ENCODE assay signal across 15 mouse cellular contexts in genomic region chr15:94239127-94239526, GRCm38 (mm10).
DNase-seq lines count a peak whose midpoint lies in the region; ATAC-seq lines count a peak whose summit lies in the region.
"Had no signal": no experiment of that assay in that cellular context is flagged by ENCODE, and none has a peak within 500 bp of the region (broad histone marks: within the 10 kb centered on the region; RNA-seq: fewer than 3 reads in every experiment).

No protein-coding gene starts in this region.

- H3K4me3 ChIP-seq in heart, embryonic 13.5 days = no peak overlapping the region
- no peak overlapping the region for H3K4me3 ChIP-seq in heart, embryonic 11.5 days (ENCODE audit: low read depth, low read length)
- H3K4me3 ChIP-seq in kidney, embryonic 16.5 days (ENCODE audit: low read length) = no peak overlapping the region
- H3K4me3 ChIP-seq in lung, embryonic 16.5 days (ENCODE audit: low read length) = no peak overlapping the region
- no peak overlapping the region for H3K4me3 ChIP-seq in hindbrain, embryonic 16.5 days (ENCODE audit: low read length)
- H3K4me3 ChIP-seq: forebrain, embryonic 12.5 days; hindbrain, embryonic 12.5 days had no signal

- DNase-seq in kidney, adult 9 months = no peak
- no peak for DNase-seq in lung, postnatal 36 days
- DNase-seq: adrenal gland, adult 2 months; cerebellum, adult 18-20 months; cerebellum, adult 9-11 months; cerebellum, postnatal 36 days had no signal

- 0 out of 2 replicates have a peak, but pooled peaks cover 12% of the 10 kb centered on the region for H3K4me1 ChIP-seq in heart, embryonic 13.5 days
- H3K4me1 ChIP-seq in heart, embryonic 11.5 days (ENCODE audit: control insufficient read depth, insufficient read depth, low read length) = no peaks in the 10 kb centered on the region
- H3K4me1 ChIP-seq in kidney, embryonic 16.5 days (ENCODE audit: insufficient read depth, low read length) = no peaks in the 10 kb centered on the region; the same call in 1 of the 2 replicates
- 0 out of 2 replicates have a peak, but pooled peaks cover 2% of the 10 kb centered on the region for H3K4me1 ChIP-seq in lung, embryonic 16.5 days (replicated peaks; ENCODE audit: control insufficient read depth, insufficient read depth, low read length)
- H3K4me1 ChIP-seq in hindbrain, embryonic 16.5 days (ENCODE audit: control insufficient read depth, insufficient read depth, low read depth, low read length) = no peaks in the 10 kb centered on the region
- H3K4me1 ChIP-seq: forebrain, embryonic 12.5 days; hindbrain, embryonic 12.5 days had no signal

- H3K36me3 ChIP-seq in heart, embryonic 13.5 days = no peaks in the 10 kb centered on the region
- no peaks in the 10 kb centered on the region for H3K36me3 ChIP-seq in heart, embryonic 11.5 days (ENCODE audit: control insufficient read depth, insufficient read depth, low read length)
- H3K36me3 ChIP-seq in kidney, embryonic 16.5 days (ENCODE audit: insufficient read depth, low read length) = no peaks in the 10 kb centered on the region
- H3K36me3 ChIP-seq in lung, embryonic 16.5 days (ENCODE audit: control insufficient read depth, insufficient read depth, low read length) = no peaks in the 10 kb centered on the region
- no peaks in the 10 kb centered on the region for H3K36me3 ChIP-seq in hindbrain, embryonic 16.5 days (ENCODE audit: control insufficient read depth, insufficient read depth, low read length)
- H3K36me3 ChIP-seq: forebrain, embryonic 12.5 days; hindbrain, embryonic 12.5 days had no signal

- no peak overlapping the region for H3K4me2 ChIP-seq in heart, embryonic 13.5 days
- H3K4me2 ChIP-seq in heart, embryonic 11.5 days = no peak overlapping the region
- no peak overlapping the region for H3K4me2 ChIP-seq in kidney, embryonic 16.5 days (replicated peaks; ENCODE audit: low read depth, low read length)
- no peak overlapping the region for H3K4me2 ChIP-seq in lung, embryonic 16.5 days (ENCODE audit: low read depth, low read length)
- no peak overlapping the region for H3K4me2 ChIP-seq in hindbrain, embryonic 16.5 days (ENCODE audit: low read length)
- H3K4me2 ChIP-seq: forebrain, embryonic 12.5 days; hindbrain, embryonic 12.5 days had no signal

- 73% methylated on average over 6 of the region's 6 CpGs for WGBS in heart, embryonic 13.5 days
- 73% methylated on average over 6 of the region's 6 CpGs for WGBS in heart, embryonic 11.5 days (ENCODE audit: insufficient replicate concordance)
- WGBS in kidney, embryonic 16.5 days = 17% methylated on average over 6 of the region's 6 CpGs
- WGBS in lung, embryonic 16.5 days = 45% methylated on average over 6 of the region's 6 CpGs
- 79% methylated on average over 6 of the region's 6 CpGs for WGBS in hindbrain, embryonic 16.5 days

- no peak for ATAC-seq in heart, embryonic 13.5 days (ENCODE audit: extremely low read depth, insufficient number of reproducible peaks, low FRiP score, low TSS enrichment)
- no peak for ATAC-seq in heart, embryonic 11.5 days (replicated peaks; ENCODE audit: insufficient number of reproducible peaks, low FRiP score, low TSS enrichment)
- peak; percentile 70; the same call in 1 of the 2 replicates for ATAC-seq in kidney, embryonic 16.5 days (ENCODE audit: low FRiP score, low TSS enrichment)
- no peak for ATAC-seq in lung, embryonic 16.5 days (ENCODE audit: low read depth)
- ATAC-seq in hindbrain, embryonic 16.5 days = no peak
- ATAC-seq: forebrain, embryonic 16.5 days; hindbrain, postnatal 0 days had no signal

- H3K27ac ChIP-seq in heart, embryonic 13.5 days (replicated peaks) = peak overlapping the region; percentile 69; the same call in 1 of the 2 replicates
- H3K27ac ChIP-seq in heart, embryonic 11.5 days (ENCODE audit: low read depth, low read length) = no peak overlapping the region
- peak overlapping the region; percentile 58; the same call in 1 of the 2 replicates for H3K27ac ChIP-seq in kidney, embryonic 16.5 days (ENCODE audit: low read length)
- H3K27ac ChIP-seq in lung, embryonic 16.5 days (ENCODE audit: low read length) = peak overlapping the region; percentile 24; the same call in 1 of the 2 replicates
- H3K27ac ChIP-seq in hindbrain, embryonic 16.5 days (ENCODE audit: low read depth, low read length) = no peak overlapping the region
- H3K27ac ChIP-seq: forebrain, embryonic 12.5 days; hindbrain, embryonic 12.5 days; hindbrain, postnatal 0 days had no signal

- no peak overlapping the region for H3K9ac ChIP-seq in heart, embryonic 13.5 days
- no peak overlapping the region for H3K9ac ChIP-seq in heart, embryonic 11.5 days (ENCODE audit: low read depth, low read length)
- H3K9ac ChIP-seq in kidney, embryonic 16.5 days (replicated peaks; ENCODE audit: low read length) = no peak overlapping the region
- H3K9ac ChIP-seq in lung, embryonic 16.5 days (ENCODE audit: low read length) = no peak overlapping the region
- no peak overlapping the region for H3K9ac ChIP-seq in hindbrain, embryonic 16.5 days (ENCODE audit: low read depth, low read length)
- H3K9ac ChIP-seq: forebrain, embryonic 12.5 days; hindbrain, embryonic 12.5 days had no signal

- H3K27me3 ChIP-seq in heart, embryonic 13.5 days (replicated peaks) = no peaks in the 10 kb centered on the region
- no peaks in the 10 kb centered on the region for H3K27me3 ChIP-seq in heart, embryonic 11.5 days (ENCODE audit: control insufficient read depth, insufficient read depth, low read length)
- no peaks in the 10 kb centered on the region for H3K27me3 ChIP-seq in kidney, embryonic 16.5 days (ENCODE audit: insufficient read depth, low read length)
- H3K27me3 ChIP-seq in lung, embryonic 16.5 days (ENCODE audit: control insufficient read depth, insufficient read depth, low read depth, low read length) = no peaks in the 10 kb centered on the region
- no peaks in the 10 kb centered on the region for H3K27me3 ChIP-seq in hindbrain, embryonic 16.5 days (replicated peaks; ENCODE audit: control insufficient read depth, insufficient read depth, low read length)
- H3K27me3 ChIP-seq: forebrain, embryonic 12.5 days; hindbrain, embryonic 12.5 days had no signal

- no peaks in the 10 kb centered on the region for H3K9me3 ChIP-seq in heart, embryonic 13.5 days
- H3K9me3 ChIP-seq in heart, embryonic 11.5 days (replicated peaks; ENCODE audit: control insufficient read depth, low read length) = no peaks in the 10 kb centered on the region
- no peaks in the 10 kb centered on the region for H3K9me3 ChIP-seq in kidney, embryonic 16.5 days (ENCODE audit: low read length)
- no peaks in the 10 kb centered on the region for H3K9me3 ChIP-seq in lung, embryonic 16.5 days (ENCODE audit: control insufficient read depth, low read length)
- H3K9me3 ChIP-seq in hindbrain, embryonic 16.5 days (ENCODE audit: control insufficient read depth, low read length) = no peaks in the 10 kb centered on the region
- H3K9me3 ChIP-seq: forebrain, embryonic 12.5 days; hindbrain, embryonic 12.5 days had no signal

Comparison
In these comparisons a context has a peak if more than half of its experiments do, and no peak if none do; other contexts are left out.
1. H3K27ac ChIP-seq: peak in heart, embryonic 13.5 days (single experiment), kidney, embryonic 16.5 days (single experiment) and lung, embryonic 16.5 days (single experiment); none in heart, embryonic 11.5 days (single experiment) and hindbrain, embryonic 16.5 days (single experiment).